Mouse (Mus musculus): Measurements from ENCODE around the gene Wwtr1.

Gene Wwtr1

GRCm38 (mm10) chr3:57572331-57572975, 3.3 kb downstream of the Wwtr1 start:
- ChIA-PET CTCF (interaction anchor here in 1 of 4 experiments (0.6 kb wide), 1 partner anchor 95 kb away, joined by 11 read pairs; no protein-coding TSS in a partner anchor), POLR2A (interaction anchor here in 2 of 4 experiments (1.2 to 7.2 kb wide), 7 partner anchors 8 to 102 kb away, joined by 3 to 140 read pairs (median 60); no protein-coding TSS in a partner anchor)

GRCm38 (mm10) chr3:57566655-57567054, 9.1 kb downstream of the Wwtr1 start:
- ChIA-PET CTCF (interaction anchor here in 2 of 4 experiments (0.5 to 0.8 kb wide), 2 partner anchors 9 to 118 kb away, joined by 3 read pairs; partner anchors contain the start of gene Wwtr1 (in 1 of the 2)), POLR2A (interaction anchor here in 3 of 4 experiments (0.7 to 5.7 kb wide), 7 partner anchors 8 to 91 kb away, joined by 3 to 115 read pairs (median 5); partner anchors contain the start of gene Wwtr1 (in 3 of the 3))

- CTCF ChIA-PET, result no interaction called here
Measured at GRCm38 (mm10) chr3:57563627-57564026, 12.1 kb downstream of the Wwtr1 start.

GRCm38 (mm10) chr3:57562996-57563506, 12.7 kb downstream of the Wwtr1 start:
- CTCF ChIA-PET, result interaction anchor here in 1 of 4 experiments (0.7 kb wide), 1 partner anchor 65 kb away, joined by 3 read pairs; no protein-coding TSS in a partner anchor
- POLR2A ChIA-PET, result interaction anchor here in 3 of 4 experiments (0.7 to 5.7 kb wide), 5 partner anchors 11 to 23 kb away, joined by 3 to 115 read pairs (median 3); partner anchors contain the start of gene Wwtr1 (in 3 of the 3)

More at GRCm38 (mm10) chr3:57563627-57564026, 12.1 kb downstream of the Wwtr1 start:
- POLR2A ChIA-PET, result interaction anchor here in 3 of 4 experiments (1.3 to 5.7 kb wide), 4 partner anchors 11 to 24 kb away, joined by 3 to 115 read pairs (median 32); partner anchors contain the start of gene Wwtr1 (in 3 of the 3)

- ChIA-PET CTCF (no interaction called here), POLR2A (interaction anchor here in 2 of 4 experiments (0.8 to 8.2 kb wide), 5 partner anchors 10 to 19 kb away, joined by 3 to 140 read pairs (median 21); partner anchors contain the start of gene Wwtr1 (in 2 of the 2))
Measured at GRCm38 (mm10) chr3:57558761-57559160, 16.9 kb downstream of the Wwtr1 start.

GRCm38 (mm10) chr3:57557408-57557807, 18.3 kb downstream of the Wwtr1 start:
- POLR2A ChIA-PET, result interaction anchor here in 3 of 4 experiments (1.0 to 8.2 kb wide), 9 partner anchors 12 to 87 kb away, joined by 3 to 140 read pairs (median 5); partner anchors contain the start of gene Wwtr1 (in 3 of the 3)
- CTCF ChIA-PET, result no interaction called here

- CTCF ChIA-PET, result no interaction called here
- POLR2A ChIA-PET, result interaction anchor here in 3 of 4 experiments (0.6 to 8.2 kb wide), 18 partner anchors 9 to 180 kb away, joined by 3 to 140 read pairs (median 4); partner anchors contain the start of gene Wwtr1 (in 3 of the 3)
Measured at GRCm38 (mm10) chr3:57555560-57555959, 20.1 kb downstream of the Wwtr1 start.

- ChIA-PET CTCF (no interaction called here), POLR2A (interaction anchor here in 2 of 4 experiments (0.9 to 8.2 kb wide), 11 partner anchors 8 to 84 kb away, joined by 3 to 140 read pairs (median 5); partner anchors contain the start of gene Wwtr1 (in 2 of the 2))
Measured at GRCm38 (mm10) chr3:57554890-57555239, 20.8 kb downstream of the Wwtr1 start.

GRCm38 (mm10) chr3:57554124-57554889, 21.4 kb downstream of the Wwtr1 start:
- ChIA-PET CTCF (no interaction called here), POLR2A (interaction anchor here in 2 of 4 experiments (0.9 to 8.2 kb wide), 8 partner anchors 8 to 84 kb away, joined by 3 to 140 read pairs (median 5); partner anchors contain the start of gene Wwtr1 (in 2 of the 2))

- ChIA-PET POLR2A (no interaction called here), CTCF (no interaction called here)
Measured at GRCm38 (mm10) chr3:57553108-57553507, 22.6 kb downstream of the Wwtr1 start.

- POLR2A ChIA-PET, result interaction anchor here in 3 of 4 experiments (0.7 to 2.4 kb wide), 6 partner anchors 9 to 169 kb away, joined by 3 to 9 read pairs (median 4); partner anchors contain the start of gene Wwtr1 (in 3 of the 3)
- CTCF ChIA-PET, result no interaction called here
Measured at GRCm38 (mm10) chr3:57551210-57551609, 24.5 kb downstream of the Wwtr1 start.

- POLR2A ChIA-PET, result interaction anchor here in 2 of 4 experiments (0.7 to 2.4 kb wide), 7 partner anchors 10 to 170 kb away, joined by 3 to 9 read pairs (median 3); partner anchors contain the start of gene Wwtr1 (in 2 of the 2)
Measured at GRCm38 (mm10) chr3:57550468-57551185, 25.1 kb downstream of the Wwtr1 start.

GRCm38 (mm10) chr3:57544154-57544553, 31.6 kb downstream of the Wwtr1 start:
- CTCF ChIA-PET, result no interaction called here
- POLR2A ChIA-PET, result interaction anchor here in 3 of 4 experiments (1.8 to 5.2 kb wide), 4 partner anchors 11 to 32 kb away, joined by 3 to 29 read pairs (median 8); partner anchors contain the start of gene Wwtr1 (in 3 of the 3)

More at GRCm38 (mm10) chr3:57550468-57551185, 25.1 kb downstream of the Wwtr1 start:
- CTCF ChIA-PET, result no interaction called here

- CTCF ChIA-PET, result interaction anchor here in 1 of 4 experiments (0.7 kb wide), 1 partner anchor 538 kb away, joined by 5 read pairs; no protein-coding TSS in a partner anchor
- POLR2A ChIA-PET, result interaction anchor here in 2 of 4 experiments (0.7 to 5.2 kb wide), 6 partner anchors 12 to 33 kb away, joined by 3 to 29 read pairs (median 6); partner anchors contain the start of gene Wwtr1 (in 2 of the 2)
Measured at GRCm38 (mm10) chr3:57542848-57543380, 32.8 kb downstream of the Wwtr1 start.

GRCm38 (mm10) chr3:57541205-57541604, 34.5 kb downstream of the Wwtr1 start:
- CTCF ChIA-PET, result no interaction called here

GRCm38 (mm10) chr3:57540474-57540873, 35.2 kb downstream of the Wwtr1 start:
- POLR2A ChIA-PET, result interaction anchor here in 2 of 4 experiments (0.6 to 2.9 kb wide), 13 partner anchors 9 to 69 kb away, joined by 3 to 15 read pairs (median 4); partner anchors contain the start of gene Wwtr1 (in 2 of the 2)
- CTCF ChIA-PET, result interaction anchor here in 2 of 4 experiments (0.5 to 0.6 kb wide), 2 partner anchors 75 to 126 kb away, joined by 3 to 4 read pairs; no protein-coding TSS in a partner anchor

More at GRCm38 (mm10) chr3:57541205-57541604, 34.5 kb downstream of the Wwtr1 start:
- POLR2A ChIA-PET, result interaction anchor here in 2 of 4 experiments (1.1 to 2.9 kb wide), 6 partner anchors 8 to 35 kb away, joined by 4 to 15 read pairs (median 6); partner anchors contain the start of gene Wwtr1 (in 2 of the 2)
